Mouse (Mus musculus): ENCODE measurements around the gene Gm20388.

DNA sequence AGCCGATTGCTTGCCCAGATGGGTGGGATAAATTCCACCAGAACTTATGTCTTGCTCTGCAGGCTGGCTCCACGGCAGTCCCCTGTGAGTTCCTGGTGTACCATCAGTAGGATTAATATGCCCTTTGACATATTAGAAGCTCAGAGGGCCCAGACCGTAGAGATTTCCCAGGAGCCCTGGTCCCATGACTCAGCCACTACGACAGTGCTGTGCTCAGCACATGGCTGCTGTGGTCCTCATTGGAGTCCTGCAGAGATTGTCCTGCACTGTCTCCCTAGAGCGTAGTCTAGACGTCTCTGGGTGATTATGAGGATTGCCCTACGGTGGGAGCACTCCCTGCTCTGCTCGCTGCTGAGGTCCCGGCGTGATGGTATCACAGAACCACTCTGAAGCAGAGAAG, 4384.3 kb downstream of the Gm20388 start:
- TF ChIP-seq POLR2A (IDR thresholded peaks at IDR 0.05; ENCODE audit: extremely low read depth, insufficient read depth, low read length): no peak
- TF ChIP-seq CTCF (IDR thresholded peaks at IDR 0.05; ENCODE audit: extremely low read depth, insufficient read depth, low read length): no peak

Measured in cortical plate, adult 2 months (tissue).